Mouse (Mus musculus) stomach, embryonic 15.5 days (tissue): ENCODE results near the gene Olfr657. TPM values are rescaled to one million over a fixed set of nuclear protein-coding genes. Genes with fewer than 3 reads are reported as not detected.

Experiments used
- ATAC-seq: fragments of 200-750 bp; cut with Nextera tagmentation; 2 replicates; pipeline ENCODE4 v1.8.0; 2017; ENCODE audit warnings: low read depth, moderate number of reproducible peaks, moderate TSS enrichment; ENCODE audit not compliant: insufficient read depth, low FRiP score
- H3K27ac ChIP-seq: fragments of 300-500 bp; sonication (generic); 2 replicates; pipeline ENCODE4 v1.5.1; 2015; ENCODE audit warnings: mild to moderate bottlenecking, inconsistent platforms
- H3K27me3 ChIP-seq: fragments of 300-500 bp; sonication (generic); replicated peaks from 2 replicates; pipeline ENCODE4 v1.6.1; 2015; ENCODE audit warnings: inconsistent platforms
- H3K36me3 ChIP-seq: fragments of 300-500 bp; sonication (generic); 2 replicates; pipeline ENCODE4 v1.6.1; 2015; ENCODE audit warnings: inconsistent platforms
- H3K4me1 ChIP-seq: fragments of 300-500 bp; sonication (generic); 2 replicates; pipeline ENCODE4 v1.6.1; 2015; ENCODE audit warnings: inconsistent platforms
- H3K4me2 ChIP-seq: fragments of 300-500 bp; sonication (generic); 2 replicates; pipeline ENCODE4 v1.6.1; 2015; ENCODE audit warnings: mild to moderate bottlenecking, inconsistent platforms
- H3K4me3 ChIP-seq: fragments of 300-500 bp; sonication (generic); replicated peaks from 2 replicates; pipeline ENCODE4 v1.5.1; 2015; ENCODE audit warnings: inconsistent platforms
- H3K9ac ChIP-seq: fragments of 300-500 bp; sonication (generic); 2 replicates; pipeline ENCODE4 v1.6.1; 2015; ENCODE audit warnings: inconsistent platforms
- H3K9me3 ChIP-seq: fragments of 300-500 bp; sonication (generic); 2 replicates; pipeline ENCODE4 v1.6.1; 2016; ENCODE audit warnings: inconsistent platforms
- WGBS: fragments of 180-500 bp; shearing (Covaris S2); methylation state at CpG from one replicate; pipeline ENCODE4 v1.1.7; 2015; 5-methylcytosine and 5-hydroxymethylcytosine counted together
- polyA plus RNA-seq: library from polyadenylated mRNA; unstranded; fragments of >200 nt; fragmentation: Nextera tagmentation; extraction: Ambion mirVana; gene quantifications from 2 replicates; pipeline ENCODE4 v1.2.1, GENCODE M21; 2015

Olfr657 gene
- polyA plus RNA-seq, result not detected in 2 replicates

GRCm38 (mm10) chr7:104624494-104624893 lies at the start of gene Olfr657:
Olfr657 (plus strand) TSS chr7:104624794.
- H3K4me1 ChIP-seq, result no peaks in the 10 kb centered on the region
- no peak for ATAC-seq
- no peaks in the 10 kb centered on the region for H3K9me3 ChIP-seq
- no peak within 1 kb of the TSS for H3K4me3 ChIP-seq
- H3K9ac ChIP-seq, result no peak within 1 kb of the TSS
- no peaks in the 10 kb centered on the region for H3K27me3 ChIP-seq
- H3K36me3 ChIP-seq, result no peaks in the 10 kb centered on the region
- H3K27ac ChIP-seq, result no peak within 1 kb of the TSS
- H3K4me2 ChIP-seq, result no peak within 1 kb of the TSS

- no peak within 1 kb of the TSS for H3K9ac ChIP-seq
- no peak within 1 kb of the TSS for H3K4me2 ChIP-seq
- no peak within 1 kb of the TSS for H3K4me3 ChIP-seq
- no peak within 1 kb of the TSS for H3K27ac ChIP-seq
- H3K36me3 ChIP-seq, result no peaks in the 10 kb centered on the region
- 52% methylated on average over 2 of the region's 2 CpGs for WGBS
- H3K27me3 ChIP-seq, result no peaks in the 10 kb centered on the region
- no peak for ATAC-seq
- H3K9me3 ChIP-seq, result no peaks in the 10 kb centered on the region
- H3K4me1 ChIP-seq, result no peaks in the 10 kb centered on the region
These were observed 47.6 kb upstream of the Olfr657 start, which contains the start of gene Olfr653 for GRCm38 (mm10) chr7:104577014-104577413. Olfr653 (plus strand) TSS chr7:104577314.

DNA sequence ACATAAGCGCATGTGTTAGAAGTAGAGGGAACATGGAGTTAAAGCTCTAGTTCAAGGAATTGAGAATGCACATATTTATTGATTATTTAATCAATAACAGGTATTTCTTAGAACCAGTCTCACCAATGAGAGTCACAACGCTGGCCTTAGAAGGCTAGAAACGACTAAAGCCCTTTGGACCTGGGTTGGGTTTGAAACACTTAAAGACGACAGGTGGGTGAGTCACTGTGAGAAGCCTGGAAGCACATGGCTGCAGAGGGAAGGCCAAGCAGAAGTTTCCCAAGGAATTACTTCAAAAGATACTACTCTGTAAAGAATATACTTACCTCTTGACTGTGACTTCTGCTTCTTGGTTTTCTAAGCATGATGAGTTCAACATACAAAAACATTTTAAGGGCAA lies 43.7 kb upstream of the Olfr657 start:
- WGBS, result 86% methylated on average over 4 of the region's 4 CpGs
- no peak for ATAC-seq
- H3K27ac ChIP-seq, result no peak overlapping the region
- no peak overlapping the region for H3K4me3 ChIP-seq
- no peak overlapping the region for H3K9ac ChIP-seq
- H3K9me3 ChIP-seq, result no peaks in the 10 kb centered on the region
- H3K4me1 ChIP-seq, result no peaks in the 10 kb centered on the region
- H3K36me3 ChIP-seq, result no peaks in the 10 kb centered on the region
- no peak overlapping the region for H3K4me2 ChIP-seq
- no peaks in the 10 kb centered on the region for H3K27me3 ChIP-seq

DNA sequence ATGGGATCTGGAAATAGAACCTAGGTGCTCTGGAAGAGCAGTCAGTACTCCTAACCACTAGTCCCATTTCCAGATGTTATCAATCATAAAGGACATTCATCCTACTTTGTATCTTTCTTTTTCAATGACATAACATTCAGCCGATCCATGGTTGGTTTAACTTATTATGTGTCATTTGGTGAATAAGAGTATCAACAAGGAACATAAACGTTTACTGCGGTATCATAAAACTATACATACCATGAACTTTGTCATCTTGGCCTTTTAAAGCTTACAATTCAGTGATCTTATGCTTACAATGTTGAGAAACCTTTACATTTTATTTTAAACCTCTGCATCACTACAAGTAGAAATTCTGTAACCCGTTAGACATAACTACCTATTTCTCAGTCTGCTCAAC lies 43.2 kb upstream of the Olfr657 start:
- ATAC-seq, result no peak
- H3K36me3 ChIP-seq, result no peaks in the 10 kb centered on the region
- no peaks in the 10 kb centered on the region for H3K9me3 ChIP-seq
- H3K27me3 ChIP-seq, result no peaks in the 10 kb centered on the region
- WGBS, result 79% methylated on average over 4 of the region's 4 CpGs
- no peak overlapping the region for H3K9ac ChIP-seq
- no peak overlapping the region for H3K27ac ChIP-seq
- H3K4me1 ChIP-seq, result no peaks in the 10 kb centered on the region
- H3K4me3 ChIP-seq, result no peak overlapping the region
- H3K4me2 ChIP-seq, result no peak overlapping the region

DNA sequence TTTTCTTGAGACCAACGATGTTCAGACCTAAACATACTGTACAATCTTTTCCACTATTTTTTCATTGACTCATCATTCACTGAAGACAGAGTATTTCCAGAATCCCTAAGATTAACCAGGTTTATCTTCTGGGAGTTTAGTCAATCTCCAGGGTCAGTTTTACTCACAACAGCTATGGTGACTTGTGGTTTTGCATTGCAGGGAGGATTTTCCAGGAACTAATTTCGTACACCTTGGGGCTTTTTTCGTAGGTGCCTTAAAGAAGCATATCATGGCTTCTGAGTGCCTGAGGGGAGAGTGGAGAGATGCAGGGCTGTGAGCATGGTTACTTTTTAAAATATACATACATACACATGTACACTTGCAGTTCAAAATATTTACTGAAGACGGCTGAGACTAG lies 37.9 kb upstream of the Olfr657 start, which contains the start of gene Olfr654:
Gene Olfr654, plus strand, starts transcription at position 301 of the 400 bp plus-strand sequence.
- Histone ChIP-seq H3K9ac (no peak within 1 kb of the TSS), H3K9me3 (no peaks in the 10 kb centered on the region), H3K27me3 (no peaks in the 10 kb centered on the region), H3K36me3 (no peaks in the 10 kb centered on the region), H3K4me1 (no peaks in the 10 kb centered on the region), H3K4me3 (no peak within 1 kb of the TSS), H3K27ac (no peak within 1 kb of the TSS), H3K4me2 (no peak within 1 kb of the TSS)
- no peak for ATAC-seq
- WGBS, result 74% methylated on average over 4 of the region's 4 CpGs

GRCm38 (mm10) chr7:104588274-104588673 lies 36.3 kb upstream of the Olfr657 start:
- Histone ChIP-seq H3K27ac (no peak overlapping the region), H3K4me1 (no peaks in the 10 kb centered on the region), H3K4me2 (no peak overlapping the region), H3K36me3 (no peaks in the 10 kb centered on the region), H3K27me3 (no peaks in the 10 kb centered on the region), H3K4me3 (no peak overlapping the region), H3K9ac (no peak overlapping the region), H3K9me3 (no peaks in the 10 kb centered on the region)
- ATAC-seq, result no peak
- 82% methylated on average over 5 of the region's 5 CpGs for WGBS

DNA sequence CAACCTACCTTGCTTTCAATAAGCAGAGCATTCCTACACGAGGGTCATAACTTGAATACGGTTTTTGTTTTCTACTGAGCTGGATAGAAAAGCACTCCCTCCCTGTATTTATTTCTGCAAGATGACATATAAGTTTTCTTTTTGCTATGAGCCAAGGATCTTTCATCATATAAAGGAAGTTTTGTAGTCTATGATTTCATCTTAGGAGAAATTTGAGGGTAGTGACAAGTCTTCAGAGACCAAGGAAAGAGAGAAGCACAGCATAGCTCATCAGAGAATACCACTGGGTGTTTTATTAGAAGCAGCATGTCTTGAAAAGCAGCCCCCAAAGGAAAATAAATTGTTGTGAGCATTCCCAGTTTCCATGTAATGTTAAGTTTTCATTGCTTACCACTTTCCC lies 22.9 kb upstream of the Olfr657 start, which contains the start of gene Olfr655:
Gene Olfr655, minus strand, starts transcription at position 101 of the 400 bp plus-strand sequence.
- no peaks in the 10 kb centered on the region for H3K36me3 ChIP-seq
- no peaks in the 10 kb centered on the region for H3K27me3 ChIP-seq
- no peaks in the 10 kb centered on the region for H3K9me3 ChIP-seq
- WGBS, result 86% methylated on average over 2 of the region's 2 CpGs
- H3K9ac ChIP-seq, result no peak within 1 kb of the TSS
- no peak within 1 kb of the TSS for H3K27ac ChIP-seq
- H3K4me1 ChIP-seq, result no peaks in the 10 kb centered on the region
- H3K4me3 ChIP-seq, result no peak within 1 kb of the TSS
- ATAC-seq, result no peak
- no peak within 1 kb of the TSS for H3K4me2 ChIP-seq

DNA sequence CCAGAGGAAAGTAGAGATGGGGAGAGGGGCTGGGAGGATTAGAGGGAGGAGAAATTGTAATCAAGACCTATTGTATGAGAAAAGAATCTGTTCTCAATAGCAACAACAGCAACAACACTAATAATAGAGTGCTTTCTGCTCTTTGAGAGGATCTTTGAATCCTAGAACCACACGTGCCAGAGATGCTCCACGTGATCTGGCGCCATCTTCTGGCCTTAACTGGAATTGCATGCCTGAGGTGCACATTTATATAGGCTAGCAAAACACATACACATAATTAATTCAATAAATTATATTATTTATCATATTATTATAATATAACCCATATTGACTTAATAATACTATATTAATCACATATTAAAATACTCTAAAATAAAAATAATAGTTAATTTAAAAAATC lies 21.4 kb upstream of the Olfr657 start:
- Histone ChIP-seq H3K36me3 (no peaks in the 10 kb centered on the region), H3K9me3 (no peaks in the 10 kb centered on the region), H3K4me2 (no peak overlapping the region), H3K4me3 (no peak overlapping the region), H3K9ac (no peak overlapping the region), H3K4me1 (no peaks in the 10 kb centered on the region), H3K27ac (no peak overlapping the region), H3K27me3 (no peaks in the 10 kb centered on the region)
- WGBS, result 3% methylated on average over 3 of the region's 3 CpGs
- ATAC-seq, result no peak

DNA sequence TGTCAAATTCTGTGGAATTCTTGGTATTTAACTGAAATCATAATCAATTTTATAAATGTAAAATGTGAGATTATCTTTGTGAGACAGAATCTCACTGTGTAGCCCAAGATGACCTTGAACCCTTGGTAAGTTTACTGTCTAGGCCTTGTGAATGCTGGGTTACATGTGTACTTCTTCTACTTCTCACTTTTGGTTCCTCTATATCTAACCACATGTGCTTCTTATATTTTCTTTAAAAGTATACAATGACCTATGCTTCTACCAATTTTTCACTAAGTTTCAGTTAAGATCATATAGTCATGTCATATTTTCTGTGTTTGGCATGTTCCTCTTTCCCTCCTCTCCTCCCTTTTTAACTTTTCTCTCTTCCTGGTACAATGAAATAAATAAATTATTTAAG lies 19.9 kb upstream of the Olfr657 start:
- no peak overlapping the region for H3K4me3 ChIP-seq
- H3K27ac ChIP-seq, result no peak overlapping the region
- no peaks in the 10 kb centered on the region for H3K36me3 ChIP-seq
- H3K27me3 ChIP-seq, result no peaks in the 10 kb centered on the region
- H3K4me1 ChIP-seq, result no peaks in the 10 kb centered on the region
- no peaks in the 10 kb centered on the region for H3K9me3 ChIP-seq
- H3K9ac ChIP-seq, result no peak overlapping the region
- ATAC-seq, result no peak
- H3K4me2 ChIP-seq, result no peak overlapping the region

GRCm38 (mm10) chr7:104613655-104614054 lies 10.9 kb upstream of the Olfr657 start, which contains the start of gene Olfr656:
Olfr656 (plus strand) TSS chr7:104613955.
- Histone ChIP-seq H3K9ac (no peak within 1 kb of the TSS), H3K27ac (no peak within 1 kb of the TSS), H3K27me3 (no peaks in the 10 kb centered on the region), H3K4me2 (no peak within 1 kb of the TSS), H3K9me3 (no peaks in the 10 kb centered on the region), H3K4me3 (no peak within 1 kb of the TSS), H3K36me3 (no peaks in the 10 kb centered on the region), H3K4me1 (no peaks in the 10 kb centered on the region)
- ATAC-seq, result no peak
- WGBS, result 79% methylated on average over 4 of the region's 4 CpGs

DNA sequence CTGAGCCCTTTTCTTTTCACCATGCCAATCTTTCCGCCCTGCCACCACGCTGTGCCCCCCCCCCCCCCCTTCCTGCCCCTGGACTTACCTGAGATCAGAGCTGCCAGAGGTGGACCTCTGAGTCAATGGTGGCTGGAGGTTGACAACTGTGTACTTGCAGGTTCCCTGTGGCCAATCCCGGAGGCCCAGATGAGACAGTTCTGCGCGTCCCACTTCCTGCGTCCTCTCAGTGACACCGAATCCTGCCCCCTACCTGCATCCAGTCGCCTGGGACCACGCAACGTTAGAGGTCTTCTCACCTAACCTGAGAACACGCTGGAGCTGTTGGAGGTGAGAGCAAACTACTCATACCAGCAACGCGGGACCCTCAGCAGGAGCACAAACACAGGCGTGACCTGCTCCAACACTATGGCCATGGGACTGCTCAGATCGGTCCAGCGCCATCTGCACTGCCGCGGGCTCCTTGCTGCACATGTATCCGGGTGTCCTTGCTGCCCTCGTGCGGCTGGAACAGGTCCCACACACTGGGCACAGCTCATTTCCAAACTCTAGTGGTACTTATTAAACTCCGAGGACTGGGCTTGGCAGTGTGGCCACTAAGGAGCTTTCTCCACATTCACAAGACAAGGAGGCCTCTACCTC lies 22.4 kb downstream of the Olfr657 start, which contains the start of gene Olfr658:
Gene Olfr658, minus strand, starts transcription at position 465 of the 642 bp plus-strand sequence.
- Histone ChIP-seq H3K27me3 (no peaks in the 10 kb centered on the region), H3K9me3 (no peaks in the 10 kb centered on the region), H3K9ac (no peak within 1 kb of the TSS), H3K4me3 (peak within 1 kb of the TSS; percentile 23), H3K27ac (no peak within 1 kb of the TSS), H3K4me2 (peak within 1 kb of the TSS; percentile 45), H3K4me1 (no peaks in the 10 kb centered on the region), H3K36me3 (no peaks in the 10 kb centered on the region)
- no peak for ATAC-seq
- WGBS, result 23% methylated on average over 21 of the region's 22 CpGs

GRCm38 (mm10) chr7:104666453-104666852 lies 41.9 kb downstream of the Olfr657 start, which contains the start of gene Olfr659:
Olfr659 (plus strand) TSS chr7:104666753.
- no peak within 1 kb of the TSS for H3K27ac ChIP-seq
- H3K36me3 ChIP-seq, result no peaks in the 10 kb centered on the region
- no peak within 1 kb of the TSS for H3K9ac ChIP-seq
- ATAC-seq, result no peak
- no peaks in the 10 kb centered on the region for H3K4me1 ChIP-seq
- no peak within 1 kb of the TSS for H3K4me3 ChIP-seq
- WGBS, result 85% methylated on average over 3 of the region's 3 CpGs
- H3K4me2 ChIP-seq, result no peak within 1 kb of the TSS
- H3K9me3 ChIP-seq, result no peaks in the 10 kb centered on the region
- no peaks in the 10 kb centered on the region for H3K27me3 ChIP-seq
